Mouse (Mus musculus) stomach, postnatal 0 days (tissue): ENCODE measurements around the gene Rprd2. TPM values are rescaled to one million over a fixed set of nuclear protein-coding genes. Genes with fewer than 3 reads are reported as not detected.
"Not testable (repeated sequence)": the region's sequence is repeated elsewhere in the genome, so short reads cannot be mapped to it uniquely, and the experiment has no call there.

Source experiments
- ATAC-seq: fragments of 200-750 bp; cut with Nextera tagmentation; 2 replicates; pipeline ENCODE4 v1.8.0; 2017; ENCODE audit not compliant: low FRiP score, low TSS enrichment
- DNase-seq: peaks from one replicate; pipeline ENCODE4 v3.0.0-alpha.2; 2016; ENCODE audit warnings: low spot score
- H3K27ac ChIP-seq: fragments of 300-500 bp; sonication (generic); replicated peaks from 2 replicates; pipeline ENCODE4 v1.5.1; 2014; ENCODE audit warnings: mild to moderate bottlenecking, control low read depth
- H3K27me3 ChIP-seq: fragments of 300-500 bp; sonication (generic); 2 replicates; pipeline ENCODE4 v1.6.1; 2014; ENCODE audit warnings: low read length; ENCODE audit not compliant: control insufficient read depth, insufficient read depth
- H3K36me3 ChIP-seq: fragments of 300-500 bp; sonication (generic); 2 replicates; pipeline ENCODE4 v1.6.1; 2014; ENCODE audit warnings: low read length, mixed read lengths; ENCODE audit not compliant: control insufficient read depth, insufficient read depth
- H3K4me1 ChIP-seq: fragments of 300-500 bp; sonication (generic); replicated peaks from 2 replicates; pipeline ENCODE4 v1.6.1; 2014; ENCODE audit warnings: antibody characterized with exemption; ENCODE audit not compliant: control insufficient read depth, insufficient read depth
- H3K4me2 ChIP-seq: fragments of 300-500 bp; sonication (generic); replicated peaks from 2 replicates; pipeline ENCODE4 v1.6.1; 2014; ENCODE audit warnings: low read depth, mild to moderate bottlenecking, control low read depth, moderate library complexity
- H3K4me3 ChIP-seq: fragments of 300-500 bp; sonication (generic); 2 replicates; pipeline ENCODE4 v1.5.1; 2014; ENCODE audit warnings: low read depth, low read length, control low read depth
- H3K9ac ChIP-seq: fragments of 300-500 bp; sonication (generic); 2 replicates; pipeline ENCODE4 v1.6.1; 2014; ENCODE audit warnings: mild to moderate bottlenecking, low read length, control low read depth, mixed read lengths
- H3K9me3 ChIP-seq: fragments of 300-500 bp; sonication (generic); 2 replicates; pipeline ENCODE4 v1.6.1; 2016; ENCODE audit warnings: low read length; ENCODE audit not compliant: control insufficient read depth
- CTCF ChIP-seq: IDR thresholded peaks from 2 replicates; pipeline ENCODE4 v1.5.1; 2016; ENCODE audit warnings: antibody characterized with exemption, low read depth, mild to moderate bottlenecking, moderate library complexity
- EP300 ChIP-seq: optimal IDR thresholded peaks from 2 replicates; pipeline ENCODE3; 2016; ENCODE audit warnings: antibody characterized with exemption
- WGBS: fragments of 180-500 bp; shearing (Covaris S2); extraction: QIAGEN DNeasy Blood & Tissue Kit; methylation state at CpG from one replicate; pipeline ENCODE4 v1.1.7; 2014; 5-methylcytosine and 5-hydroxymethylcytosine counted together
- polyA plus RNA-seq: library from polyadenylated mRNA; unstranded; fragments of >200 nt; fragmentation: Nextera tagmentation; extraction: Ambion mirVana; gene quantifications from 2 replicates; pipeline ENCODE4 v1.2.1, GENCODE M21; 2015

Gene Rprd2
- polyA plus RNA-seq, 1 experiment from 2014 or later = 11.1 TPM

DNA sequence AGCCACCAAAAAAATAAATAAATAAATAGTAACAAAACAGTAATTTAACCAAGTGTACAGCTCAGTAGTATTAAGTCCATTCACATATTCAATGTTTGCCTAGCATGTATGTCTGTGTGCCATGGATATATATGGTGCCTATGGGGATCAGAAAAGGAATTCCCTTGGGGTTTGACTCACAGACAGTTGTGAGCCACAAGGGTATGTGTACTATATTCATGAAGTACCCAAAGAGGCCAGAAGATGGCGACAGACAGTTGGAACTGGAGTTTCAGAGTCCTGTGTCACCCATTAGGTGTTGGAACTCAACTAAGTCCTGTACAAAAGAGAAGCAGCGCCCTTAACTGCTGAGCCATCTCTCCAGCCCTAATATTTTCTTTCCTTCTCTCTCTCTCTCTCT lies 43.1 kb upstream of the Rprd2 start:
- H3K27me3 ChIP-seq = no peaks in the 10 kb centered on the region
- no peak overlapping the region for H3K27ac ChIP-seq
- no peak overlapping the region for H3K9ac ChIP-seq
- no peaks in the 10 kb centered on the region for H3K9me3 ChIP-seq
- TF ChIP-seq EP300 = no peak
- TF ChIP-seq CTCF = peak; percentile 90
- H3K36me3 ChIP-seq = no peaks in the 10 kb centered on the region; the same call in 1 of the 2 replicates
- 49% methylated on average over 2 of the region's 2 CpGs for WGBS
- DNase-seq (peak; percentile 66), ATAC-seq (peak; percentile 77)
- H3K4me3 ChIP-seq = no peak overlapping the region
- H3K4me1 ChIP-seq = no peaks in the 10 kb centered on the region
- no peak overlapping the region for H3K4me2 ChIP-seq

GRCm38 (mm10) chr3:95861216-95861615 lies 42.6 kb upstream of the Rprd2 start:
- Histone ChIP-seq H3K4me1 (no peaks in the 10 kb centered on the region), H3K9me3 (no peaks in the 10 kb centered on the region), H3K27me3 (no peaks in the 10 kb centered on the region), H3K36me3 (no peaks in the 10 kb centered on the region; the same call in 1 of the 2 replicates), H3K4me2 (no peak overlapping the region), H3K27ac (no peak overlapping the region), H3K9ac (no peak overlapping the region), H3K4me3 (no peak overlapping the region)
- 78% methylated on average over 10 of the region's 10 CpGs for WGBS
- ATAC-seq = no peak
- DNase-seq = no peak
- TF ChIP-seq EP300 (no peak), CTCF (peak; percentile 62)

GRCm38 (mm10) chr3:95860323-95860722 lies 41.7 kb upstream of the Rprd2 start:
- H3K27ac ChIP-seq = no peak overlapping the region
- TF ChIP-seq CTCF (peak; percentile 59), EP300 (no peak)
- no peaks in the 10 kb centered on the region for H3K9me3 ChIP-seq
- ATAC-seq (no peak), DNase-seq (no peak)
- 83% methylated on average over 3 of the region's 3 CpGs for WGBS
- H3K9ac ChIP-seq = no peak overlapping the region
- no peak overlapping the region for H3K4me3 ChIP-seq
- H3K4me2 ChIP-seq = no peak overlapping the region
- no peaks in the 10 kb centered on the region; the same call in 1 of the 2 replicates for H3K36me3 ChIP-seq
- no peaks in the 10 kb centered on the region for H3K4me1 ChIP-seq
- no peaks in the 10 kb centered on the region for H3K27me3 ChIP-seq

GRCm38 (mm10) chr3:95858278-95858677 lies 39.6 kb upstream of the Rprd2 start:
- not testable (repeated sequence) for H3K27me3 ChIP-seq, H3K27ac ChIP-seq, H3K9ac ChIP-seq, DNase-seq, H3K4me3 ChIP-seq, H3K4me2 ChIP-seq, H3K4me1 ChIP-seq, H3K36me3 ChIP-seq, H3K9me3 ChIP-seq, ATAC-seq
- 75% methylated on average over 3 of the region's 3 CpGs for WGBS

DNA sequence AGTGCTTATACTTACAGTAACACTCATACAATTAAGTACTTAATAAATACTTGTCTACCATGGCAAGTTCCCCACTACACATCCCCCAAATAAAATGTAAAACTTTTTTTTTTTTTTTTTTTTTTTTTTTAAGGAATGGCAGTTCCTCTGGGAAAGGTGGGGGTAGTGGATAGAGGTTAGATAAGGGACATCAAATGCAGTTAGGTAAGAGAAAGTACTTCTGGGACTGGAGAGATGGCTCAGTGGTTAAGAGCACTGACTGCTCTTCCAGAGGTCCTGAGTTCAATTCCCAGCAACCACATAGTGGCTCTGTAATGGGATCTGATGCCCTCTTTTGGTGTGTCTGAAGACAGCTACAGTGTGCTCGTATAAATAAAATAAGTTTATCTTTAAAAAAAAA lies 38.4 kb upstream of the Rprd2 start:
- DNase-seq, H3K9me3 ChIP-seq, ATAC-seq, H3K4me2 ChIP-seq, H3K27me3 ChIP-seq, H3K4me1 ChIP-seq, H3K9ac ChIP-seq, H3K27ac ChIP-seq, H3K4me3 ChIP-seq, H3K36me3 ChIP-seq: not testable (repeated sequence)
- WGBS = 83% methylated on average over 1 of the region's 1 CpGs

GRCm38 (mm10) chr3:95856115-95856514 lies 37.5 kb upstream of the Rprd2 start:
- Histone ChIP-seq H3K4me2 (peak overlapping the region; percentile 91), H3K4me1 (no peaks in the 10 kb centered on the region), H3K36me3 (peaks cover 7% of the 10 kb centered on the region; the same call in 1 of the 2 replicates), H3K9me3 (no peaks in the 10 kb centered on the region), H3K4me3 (peak overlapping the region; percentile 87), H3K27me3 (no peaks in the 10 kb centered on the region), H3K27ac (peak overlapping the region; percentile 70), H3K9ac (peak overlapping the region; percentile 92)
- TF ChIP-seq CTCF (no peak), EP300 (no peak)
- 0 out of 2 replicates have a peak, but pooled peaks have one; percentile 9 for ATAC-seq
- 20% methylated on average over 7 of the region's 7 CpGs for WGBS
- DNase-seq = no peak
